Mouse (Mus musculus): ENCODE results near the gene Agpat2. TPM values are rescaled to one million over a fixed set of nuclear protein-coding genes. Genes with fewer than 3 reads are reported as not detected.

The Agpat2 gene
- polyA plus RNA-seq (2012; ENCODE audit: low replicate concordance), result 30.6 and 53.9 TPM in 2 replicates

GRCm38 (mm10) chr2:26603720-26604671, at the start of gene Agpat2:
Gene Agpat2 (minus strand): TSS chr2:26604417.

GRCm38 (mm10) chr2:26627921-26628739, 23.9 kb upstream of the Agpat2 start, which contains the start of gene Fam69b:
Gene Fam69b (plus strand): TSS chr2:26628457.

GRCm38 (mm10) chr2:26586294-26587043, 17.7 kb downstream of the Agpat2 start, which contains the start of gene Gm20532:
Gene Gm20532 (plus strand): TSS chr2:26586639.

GRCm38 (mm10) chr2:26579714-26580113, 24.5 kb downstream of the Agpat2 start, which contains the start of gene Egfl7:
Gene Egfl7 (plus strand): TSS chr2:26580014.

Other genes starting within 250 kb of the Agpat2 start
- 22.5 and 86.0 TPM in 2 replicates for gene Card9, start 243.5 kb downstream of the Agpat2 start, polyA plus RNA-seq (2012; ENCODE audit: low replicate concordance)
- 44.9 and 49.0 TPM in 2 replicates for gene Snapc4, start 223.8 kb downstream of the Agpat2 start, polyA plus RNA-seq (2012; ENCODE audit: low replicate concordance)
- gene Entr1, start 215.1 kb downstream of the Agpat2 start, polyA plus RNA-seq (2012; ENCODE audit: low replicate concordance), result 76.2 and 135 TPM in 2 replicates
- 193 and 219 TPM in 2 replicates for gene Pmpca, start 215.1 kb downstream of the Agpat2 start, polyA plus RNA-seq (2012; ENCODE audit: low replicate concordance)
- 20.0 and 21.3 TPM in 2 replicates for gene Inpp5e, start 195.2 kb downstream of the Agpat2 start, polyA plus RNA-seq (2012; ENCODE audit: low replicate concordance)
- 40.3 and 54.5 TPM in 2 replicates for gene Sec16a, start 159.2 kb downstream of the Agpat2 start, polyA plus RNA-seq (2012; ENCODE audit: low replicate concordance)
- gene Notch1, start 87.8 kb downstream of the Agpat2 start, polyA plus RNA-seq (2012; ENCODE audit: low replicate concordance), result 58.7 and 58.9 TPM in 2 replicates
- gene Egfl7, start 24.4 kb downstream of the Agpat2 start, polyA plus RNA-seq (2012; ENCODE audit: low replicate concordance), result 2.6 and 9.0 TPM in 2 replicates
- gene Gm20532, start 17.8 kb downstream of the Agpat2 start, polyA plus RNA-seq (2012; ENCODE audit: low replicate concordance), result 0.38 TPM in 1 of 2 replicates, not detected in the other
- gene Fam69b, start 24.0 kb upstream of the Agpat2 start, polyA plus RNA-seq (2012; ENCODE audit: low replicate concordance), result 1.1 and 2.0 TPM in 2 replicates
- 0.49 TPM in 1 of 2 replicates, not detected in the other for gene Lcn4, start 66.9 kb upstream of the Agpat2 start, polyA plus RNA-seq (2012; ENCODE audit: low replicate concordance)